Mouse (Mus musculus) frontal cortex, postnatal 14 days (tissue): ENCODE data around the gene Matn4.
A peak's percentile ranks its signal among the peaks of the same experiment; 100 is the strongest.

Source experiments
- DNase-seq, 2 experiments: peaks; one replicate each; pipeline ENCODE4 v3.0.0; 2022; ENCODE audit warnings: low spot score in 2 of 2

Matn4 gene

DNA sequence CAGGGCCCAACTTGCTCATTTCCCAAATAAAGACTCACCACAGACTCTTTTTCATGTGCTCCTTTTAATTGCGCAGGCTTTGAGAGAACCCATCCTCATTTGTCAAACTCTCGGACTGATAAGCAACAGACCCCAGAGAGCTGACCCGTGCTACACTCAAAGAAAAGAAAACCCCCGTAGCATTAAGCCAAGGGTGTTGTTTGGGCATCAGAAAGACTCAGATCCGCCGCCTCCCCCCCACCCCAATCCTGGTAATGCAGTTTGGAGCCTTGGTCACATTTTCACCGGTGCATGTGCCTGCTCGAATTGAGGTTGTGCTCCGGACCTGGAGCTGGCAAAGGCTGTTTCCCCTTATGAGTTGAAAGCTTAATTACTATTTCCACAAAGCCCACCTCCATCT lies at the start of gene Matn4:
Matn4 (minus strand) TSS at position 101 of the 400 bp plus-strand sequence.
- DNase-seq = no peak

DNA sequence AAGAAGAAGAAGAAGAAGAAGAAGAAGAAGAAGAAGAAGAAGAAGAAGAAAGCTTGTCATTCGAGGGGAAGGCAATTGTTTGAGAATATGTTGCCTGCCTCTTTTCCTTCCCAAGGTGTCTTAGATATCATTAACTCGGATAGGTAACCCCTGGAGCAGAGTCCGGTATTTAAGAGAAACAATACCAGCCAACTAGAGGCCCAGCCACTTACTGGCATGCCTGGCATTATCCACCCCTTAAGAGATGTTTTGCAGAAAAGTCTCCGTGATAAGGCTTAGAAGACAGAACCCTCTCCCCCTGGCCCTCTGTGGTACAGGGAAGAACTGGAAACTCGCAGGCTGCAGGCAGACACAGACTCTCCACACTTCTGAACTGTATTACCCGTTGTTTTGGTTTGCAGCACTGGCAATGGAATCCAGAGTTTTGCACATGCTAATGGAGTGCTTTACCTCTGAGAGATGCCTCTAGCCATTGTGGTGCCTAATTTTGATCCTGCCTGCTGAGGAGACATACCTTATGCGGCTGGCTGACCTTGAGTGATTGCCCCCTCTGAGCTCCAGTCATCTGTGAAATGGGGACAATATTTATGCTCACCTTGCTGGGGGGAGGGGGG lies 49.0 kb upstream of the Matn4 start:
- no peak for DNase-seq

DNA sequence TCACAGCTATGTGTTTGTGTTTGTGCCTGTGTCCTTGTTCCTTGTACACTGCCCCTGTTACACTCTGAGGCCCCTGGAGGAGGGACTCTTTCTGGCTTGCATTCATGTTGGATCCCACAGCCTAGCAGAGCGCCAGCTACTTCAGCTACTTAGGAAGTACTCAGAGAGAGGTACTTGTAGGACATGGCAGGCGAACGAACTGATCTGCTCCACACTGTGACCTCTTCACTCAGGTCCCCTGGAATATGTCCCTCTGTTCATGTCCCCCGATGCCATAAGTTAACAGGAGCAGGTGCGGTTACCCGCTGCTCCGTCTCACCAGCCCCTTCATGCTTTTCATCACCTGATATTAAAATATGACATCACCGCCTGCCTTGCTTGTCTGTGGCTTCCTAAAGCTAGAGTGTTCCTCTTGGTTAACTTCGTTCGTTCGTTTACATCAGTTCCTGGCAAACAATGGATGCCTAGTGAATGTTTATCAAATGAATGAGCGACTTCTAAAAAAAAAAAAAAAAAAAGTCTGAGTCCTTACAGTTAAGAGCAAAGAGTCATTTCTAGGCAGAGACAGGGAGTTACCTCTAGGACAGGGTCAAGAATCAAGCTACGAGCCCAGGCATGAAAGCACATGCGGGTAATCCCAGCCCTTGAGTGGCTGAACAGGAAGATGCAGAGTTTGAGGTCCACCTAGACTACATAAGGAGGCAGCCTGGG lies 48.2 kb upstream of the Matn4 start:
- DNase-seq = no peak

DNA sequence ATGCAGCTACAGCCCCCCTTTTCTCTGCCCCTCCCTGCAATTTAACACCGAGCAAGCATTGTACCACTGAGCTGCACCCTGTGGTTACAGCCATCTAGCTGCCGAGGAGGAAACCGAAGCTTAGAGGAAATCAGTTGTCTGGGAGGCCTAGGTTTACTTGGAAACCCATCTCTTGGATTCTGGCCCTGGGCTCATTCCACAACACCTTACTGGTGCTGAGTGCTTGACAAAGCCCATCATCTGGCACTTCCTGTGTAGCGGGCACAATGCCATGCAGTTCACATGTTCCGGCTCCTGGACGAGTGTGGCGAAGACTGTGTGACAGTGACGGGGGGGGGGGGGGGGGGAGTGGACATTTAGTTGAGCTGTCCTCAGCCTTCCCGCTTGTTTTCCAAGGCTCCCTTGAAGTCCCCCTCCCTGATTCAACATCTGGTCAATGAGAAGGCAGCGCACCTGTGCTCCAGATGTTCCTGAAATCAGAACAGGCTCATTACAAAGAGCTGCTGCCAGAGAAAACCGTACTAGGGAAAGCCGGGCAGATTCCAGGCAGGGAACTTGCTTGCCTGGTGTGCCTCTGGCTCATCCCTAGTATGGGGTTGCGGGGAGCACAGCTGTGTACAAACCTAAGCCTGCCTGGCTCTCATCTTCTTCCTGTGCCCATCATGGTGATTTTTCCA lies 47.2 kb upstream of the Matn4 start:
- no peak for DNase-seq

DNA sequence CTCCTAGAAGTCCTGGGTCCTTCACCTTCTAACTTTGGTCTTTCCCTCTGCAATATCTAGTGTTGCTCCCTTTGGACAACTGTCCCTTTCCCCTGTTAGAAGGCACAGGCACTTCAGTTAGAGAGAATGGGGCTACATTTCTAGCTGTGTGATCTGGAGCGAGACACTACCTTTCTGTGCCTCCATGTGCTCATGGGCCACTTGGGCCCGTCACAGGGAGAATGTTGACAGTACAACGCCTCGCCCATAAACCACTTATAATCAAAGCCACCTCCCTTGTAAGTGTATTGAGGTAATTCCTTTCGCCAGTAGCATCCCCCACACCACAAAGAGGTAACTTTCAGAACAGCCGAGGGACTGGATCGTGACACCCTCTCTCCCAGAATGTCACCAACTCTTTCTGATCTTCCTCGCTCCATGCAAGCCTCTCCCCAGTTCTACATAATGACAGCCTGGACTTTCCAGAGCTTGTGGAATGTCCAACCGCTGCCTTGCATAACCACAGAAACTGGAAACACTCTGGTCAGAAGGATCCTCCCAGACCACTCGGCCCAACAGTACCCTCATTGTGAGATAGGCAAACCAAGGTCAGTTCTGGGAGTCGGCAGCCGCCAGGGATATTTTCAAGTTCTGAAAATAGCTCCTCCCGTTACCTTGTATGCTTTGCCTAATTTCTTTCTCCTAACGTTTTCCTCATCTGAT lies 44.5 kb upstream of the Matn4 start:
- no peak for DNase-seq

DNA sequence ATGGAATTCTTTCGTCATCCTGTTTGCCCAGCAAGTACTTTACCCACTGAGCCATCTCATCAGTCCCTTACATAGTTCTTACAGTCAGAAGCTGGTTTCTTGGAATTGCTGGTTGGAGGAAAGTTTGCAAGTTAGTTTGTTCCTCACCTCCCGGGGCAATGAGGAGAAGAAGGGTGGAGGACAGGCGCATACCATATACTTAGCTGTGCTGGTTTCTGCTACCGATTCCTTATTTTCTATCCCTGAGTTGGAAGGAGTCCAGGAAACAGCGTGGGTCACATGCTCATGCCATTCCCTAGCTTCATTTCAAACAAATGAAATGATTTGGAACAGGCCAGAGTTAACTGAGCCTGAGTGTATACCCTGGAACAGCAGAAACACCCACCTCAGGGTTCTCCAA lies 44.0 kb upstream of the Matn4 start:
- DNase-seq = no peak

DNA sequence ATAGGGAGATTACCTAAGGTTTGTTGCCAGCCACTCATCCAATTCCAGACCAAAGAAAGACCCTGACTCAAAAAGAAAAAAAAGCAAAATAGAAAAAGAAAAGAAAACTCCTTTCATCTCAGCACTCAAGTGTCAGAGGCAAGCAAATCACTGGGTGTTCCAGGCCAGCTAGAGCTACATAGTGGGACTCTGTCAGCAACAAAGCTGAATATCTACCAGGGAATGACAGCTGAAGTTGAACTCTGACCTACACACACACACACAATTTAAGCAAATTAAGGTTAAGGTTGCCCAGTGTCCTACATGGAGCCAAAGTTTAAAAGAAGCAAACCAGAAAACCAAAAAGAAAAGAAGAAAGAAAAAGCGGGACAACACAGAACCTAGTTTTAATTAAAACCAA lies 43.2 kb upstream of the Matn4 start:
- no peak for DNase-seq

DNA sequence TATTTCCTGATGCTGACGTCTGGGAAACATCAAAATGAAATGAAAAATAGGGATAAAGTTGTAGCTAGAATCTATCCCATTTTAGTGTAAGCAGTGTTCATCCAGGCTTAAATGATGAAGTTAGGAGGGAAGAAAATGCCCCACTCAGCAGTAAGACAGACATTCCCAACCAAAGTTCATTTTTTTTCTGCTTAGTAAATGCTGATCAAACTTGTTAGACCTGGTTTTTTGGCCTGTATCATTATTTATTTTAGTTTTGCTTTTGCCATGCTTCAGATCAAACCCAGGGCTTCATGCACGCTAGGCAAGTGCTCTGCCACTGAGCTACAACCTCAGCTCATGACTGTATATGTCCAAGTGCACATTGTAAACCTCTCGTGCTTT lies 41.1 kb upstream of the Matn4 start:
- DNase-seq = no peak

DNA sequence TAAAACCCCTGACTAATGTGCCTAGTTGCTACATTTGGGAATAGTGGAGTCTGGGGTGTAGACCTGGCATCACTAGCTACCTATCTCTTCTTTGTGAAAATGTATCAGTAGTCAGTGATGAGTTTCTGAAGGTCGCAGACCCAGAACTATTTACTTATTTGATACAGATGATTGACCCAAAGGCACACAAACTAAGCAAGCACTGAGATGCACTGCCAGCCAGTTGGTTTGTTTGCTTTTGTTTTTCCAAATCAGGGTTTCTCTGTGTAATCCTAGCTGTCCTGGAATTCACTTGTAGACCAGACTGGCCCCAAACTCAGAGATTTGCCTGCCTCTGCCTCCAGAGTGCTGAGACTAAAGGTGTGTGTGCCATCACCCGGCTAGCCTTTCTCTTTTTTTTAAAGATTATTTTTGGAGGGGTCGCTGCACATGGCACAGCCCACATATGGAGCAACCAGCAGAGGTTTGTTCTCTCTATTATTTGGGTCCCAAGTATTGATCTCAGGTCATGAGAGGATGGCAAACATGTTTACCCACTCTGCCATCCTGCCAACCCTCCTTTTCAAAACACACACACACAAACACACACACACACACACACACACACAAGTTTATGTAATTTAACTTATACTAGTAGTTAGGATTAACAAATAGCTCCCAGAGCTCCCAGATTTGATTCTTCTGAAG lies 40.6 kb upstream of the Matn4 start:
- no peak for DNase-seq

DNA sequence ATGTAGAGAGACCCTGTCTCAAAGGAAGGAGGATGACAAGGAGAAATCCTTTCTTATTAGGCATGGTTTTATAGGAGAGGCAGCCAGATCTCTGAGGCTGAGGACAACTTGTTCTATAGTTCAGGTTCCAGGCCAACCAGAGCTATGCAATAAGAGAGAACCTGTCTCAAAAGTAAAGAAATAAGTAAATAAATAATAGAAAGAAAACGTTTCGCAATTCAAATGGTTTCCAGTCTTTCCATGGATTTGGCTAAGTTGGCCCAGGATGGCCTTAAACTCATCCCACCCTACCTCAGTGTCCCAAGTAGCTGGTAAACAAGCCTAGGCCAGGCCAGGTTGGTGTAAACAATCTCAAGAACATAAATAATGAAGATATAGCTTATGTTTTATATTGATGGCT lies 39.7 kb upstream of the Matn4 start:
- no peak for DNase-seq

DNA sequence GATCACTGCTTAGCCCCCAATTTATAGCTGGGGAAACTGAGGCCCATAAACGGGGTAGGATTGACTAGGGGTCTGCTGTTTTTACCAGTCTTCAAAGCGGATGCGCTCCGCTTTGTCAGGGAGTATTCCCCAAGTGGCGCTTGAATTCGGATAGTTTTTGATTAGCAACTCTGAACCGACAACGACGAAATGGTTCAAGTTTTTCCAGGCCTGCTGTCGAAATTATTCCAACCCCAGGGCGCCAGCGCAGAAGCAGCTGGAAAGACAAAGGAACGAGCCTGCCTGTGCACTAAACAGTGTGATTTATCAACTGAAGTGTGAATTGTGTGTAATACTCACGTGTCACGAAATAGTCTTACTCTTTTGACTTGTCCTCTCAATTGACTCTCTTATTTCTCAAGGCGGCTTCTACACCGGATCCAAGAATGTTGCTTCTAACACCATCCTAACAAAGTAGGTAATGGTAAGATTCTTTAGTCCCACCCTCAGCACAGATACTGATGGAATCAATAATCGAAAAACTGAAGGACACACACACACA lies 38.6 kb upstream of the Matn4 start, which contains the start of gene Sdc4:
Sdc4 (minus strand) TSS at position 428 of the 541 bp plus-strand sequence.
- no peak for DNase-seq

DNA sequence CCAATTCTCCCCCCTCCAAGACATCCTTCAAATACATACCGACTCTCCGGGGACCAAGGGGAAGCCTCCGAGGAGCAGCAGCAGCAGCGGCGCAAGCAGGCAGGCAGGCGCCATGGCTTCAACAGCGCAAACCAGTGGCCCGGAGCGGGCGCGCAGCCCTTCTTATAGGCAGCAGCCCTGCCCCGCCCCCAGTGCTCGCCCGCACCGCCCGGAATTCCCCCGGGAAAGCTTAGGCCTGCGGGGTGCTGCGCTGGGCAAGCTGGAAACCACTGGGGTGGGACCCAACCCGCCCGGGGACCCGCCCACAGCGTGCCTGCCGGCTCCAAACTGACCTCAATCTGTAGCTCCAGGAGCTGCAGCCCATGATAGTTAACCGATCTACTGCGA lies 38.1 kb upstream of the Matn4 start:
- peak; percentile 38 to 62 for DNase-seq

DNA sequence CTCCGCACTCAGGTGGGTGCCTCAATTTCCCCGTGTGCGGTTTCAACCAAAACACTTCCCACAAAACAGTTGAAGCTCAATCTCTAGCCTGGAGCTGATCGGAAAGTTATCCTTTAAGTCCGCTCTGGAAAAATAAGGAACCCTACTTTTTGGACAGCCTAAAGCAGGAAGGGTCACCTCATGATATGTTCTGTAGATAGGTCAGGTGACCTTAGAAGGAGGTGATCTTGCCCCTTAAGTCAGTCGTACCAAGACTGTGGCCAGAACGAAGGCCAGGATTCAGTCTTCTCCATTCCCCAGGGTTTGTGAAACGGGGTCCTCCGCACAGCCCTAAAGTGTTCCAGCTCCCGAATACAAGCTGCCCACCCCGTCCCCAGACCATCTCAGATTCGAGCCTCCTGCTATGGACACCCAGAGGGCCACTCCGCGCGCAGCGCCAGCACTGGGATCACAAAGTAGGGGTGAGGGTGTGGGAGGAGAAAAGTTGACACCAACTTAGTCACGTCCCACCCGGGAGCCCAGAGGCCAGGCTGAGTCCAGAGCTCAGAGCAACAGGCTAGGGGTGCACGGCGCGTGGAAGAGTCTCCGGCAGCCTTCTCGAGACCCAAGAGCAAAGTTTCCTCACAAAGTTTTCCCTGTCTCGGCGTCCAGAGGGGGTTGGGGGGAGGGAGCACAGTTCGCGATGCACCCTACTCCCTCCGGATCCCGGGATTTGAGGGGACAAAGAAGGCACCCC lies 37.5 kb upstream of the Matn4 start:
- DNase-seq = no peak

DNA sequence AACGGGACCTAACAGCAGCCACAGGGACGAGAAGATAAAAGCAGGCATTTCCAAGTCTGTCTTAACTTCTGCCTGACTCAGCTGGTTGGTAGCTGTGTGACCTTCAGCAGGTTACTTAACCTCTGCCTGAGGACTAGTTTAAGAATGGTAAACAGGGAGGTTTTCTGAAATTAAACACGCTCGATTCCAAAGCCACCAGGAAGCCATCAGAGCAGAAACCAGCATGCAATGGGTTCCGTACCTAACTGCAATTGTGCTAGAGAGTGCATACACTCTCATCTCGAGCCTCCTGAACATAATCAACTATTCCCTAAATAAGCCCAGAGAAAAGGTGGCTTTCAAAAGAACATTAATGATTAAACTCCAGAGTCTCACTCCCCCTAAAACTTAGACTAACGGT lies 36.8 kb upstream of the Matn4 start:
- no peak for DNase-seq

DNA sequence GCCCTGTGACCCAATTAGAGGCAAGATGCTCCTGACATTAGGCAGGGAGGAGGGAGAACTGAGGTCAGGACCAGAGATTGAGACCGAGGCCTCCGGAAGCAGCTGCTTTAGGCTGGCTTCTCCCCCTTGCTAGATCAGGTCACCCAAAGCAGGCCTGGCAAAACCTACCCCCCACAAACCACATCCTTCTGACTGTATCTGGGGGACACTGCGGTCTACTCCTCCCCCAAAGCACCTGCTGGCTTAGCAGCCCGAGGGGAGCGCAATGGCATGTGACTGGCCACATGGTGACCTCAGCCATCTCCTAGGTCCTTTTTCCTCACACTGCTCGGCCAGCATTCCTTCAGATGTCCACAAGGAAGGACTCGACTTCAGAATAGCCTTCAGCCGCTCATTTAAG lies 36.2 kb upstream of the Matn4 start:
- no peak for DNase-seq

DNA sequence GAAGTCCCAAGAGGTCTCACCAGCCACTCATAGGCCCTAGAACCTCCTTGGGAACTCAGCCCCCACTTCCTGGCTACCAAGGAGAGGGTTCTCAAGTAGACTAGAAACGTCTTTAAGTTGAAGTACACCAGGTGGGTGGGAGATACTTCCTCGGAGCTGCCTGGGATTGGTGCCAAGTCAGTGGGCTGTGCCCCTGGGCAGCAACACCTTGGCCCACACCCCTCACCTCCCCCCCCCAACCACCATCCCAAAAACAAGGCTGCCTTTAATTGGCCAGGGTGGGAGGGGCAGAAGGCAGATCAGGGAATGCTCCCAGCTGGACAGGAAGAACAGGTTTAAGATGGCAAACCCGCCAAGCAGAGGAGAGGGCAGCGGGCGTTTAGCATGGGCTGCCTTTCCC lies 35.4 kb upstream of the Matn4 start:
- DNase-seq = no peak

DNA sequence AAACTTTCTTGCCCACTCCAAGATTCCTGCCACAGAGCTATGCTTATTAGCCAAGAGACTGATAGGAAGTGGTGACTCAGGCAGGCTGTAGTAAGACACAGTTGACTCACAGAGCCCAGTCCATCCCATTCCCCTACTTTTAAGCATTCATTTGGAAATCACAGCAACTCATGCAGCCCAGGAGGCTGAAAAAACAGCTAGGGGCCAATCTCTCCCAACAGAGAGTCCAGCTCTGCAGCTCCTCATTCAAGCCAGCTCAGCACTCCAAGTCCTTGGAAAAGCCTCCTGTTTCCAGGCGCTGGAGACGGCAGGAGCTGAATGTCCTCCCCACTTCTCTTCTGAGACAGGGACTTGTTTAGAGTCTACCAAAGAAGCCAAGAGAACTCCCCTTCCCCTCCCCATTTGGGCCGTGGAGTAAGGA lies 34.1 kb upstream of the Matn4 start:
- DNase-seq = peak in 1 of 2 experiments; percentile 49

DNA sequence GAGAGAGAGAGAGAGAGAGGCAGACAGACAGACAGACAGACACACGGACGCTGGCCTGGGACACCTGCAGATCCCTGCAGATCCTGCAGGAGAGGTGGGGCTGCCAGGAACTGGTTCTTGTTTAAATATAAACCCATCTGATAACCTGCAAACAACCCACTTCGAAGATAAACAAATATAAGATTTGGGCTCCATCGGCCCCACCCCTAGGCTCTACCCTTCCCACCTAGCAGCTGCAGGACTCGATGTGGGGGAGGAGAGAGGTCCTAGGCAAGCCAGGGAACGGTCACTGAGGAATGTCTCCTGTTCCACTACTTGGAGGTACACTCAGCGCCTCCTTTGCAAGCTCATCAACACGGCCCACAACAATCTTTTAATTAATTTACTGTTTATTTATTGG lies 33.3 kb upstream of the Matn4 start:
- no peak for DNase-seq

DNA sequence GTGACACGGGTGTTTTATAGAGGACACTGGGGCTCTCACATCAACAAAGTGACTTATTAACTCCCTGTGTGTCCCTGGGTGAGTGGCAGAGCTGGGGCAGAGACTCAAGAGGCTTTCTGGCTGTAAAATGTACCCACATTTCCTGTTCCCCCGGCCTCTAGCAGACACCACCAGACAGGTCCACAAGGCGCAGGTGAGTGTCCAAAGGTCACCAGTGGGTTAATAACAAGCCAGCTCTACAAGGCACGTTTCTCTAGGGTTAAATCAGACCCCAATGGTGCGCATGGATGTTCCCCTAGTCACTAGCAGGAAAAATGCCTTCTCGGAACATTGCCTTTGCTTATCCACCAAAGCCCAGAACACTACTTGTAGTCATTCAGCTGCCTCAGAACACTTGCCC lies 32.8 kb upstream of the Matn4 start:
- DNase-seq = no peak

DNA sequence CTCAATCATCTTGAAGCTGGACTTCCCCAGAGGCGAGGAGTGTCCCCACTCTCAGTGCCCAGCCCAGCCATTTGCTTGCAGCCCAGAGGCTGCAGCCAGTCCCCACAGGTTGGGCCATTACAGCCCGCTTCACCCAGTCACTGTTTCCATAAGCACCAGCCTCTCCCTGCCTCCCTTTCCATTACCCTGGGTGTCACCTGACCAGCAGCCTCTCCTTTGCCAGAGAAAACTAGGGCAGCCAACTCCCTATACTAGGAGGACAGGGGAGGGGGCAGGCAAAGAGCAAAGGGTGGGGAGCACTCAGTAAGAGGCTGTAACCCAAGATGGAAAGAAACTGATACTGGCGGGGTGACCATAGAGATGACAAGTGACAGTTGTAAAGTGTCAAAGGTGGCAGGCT lies 32.0 kb upstream of the Matn4 start:
- no peak for DNase-seq
